Mouse (Mus musculus): ENCODE results near the gene Flot1.

The Flot1 gene

DNA sequence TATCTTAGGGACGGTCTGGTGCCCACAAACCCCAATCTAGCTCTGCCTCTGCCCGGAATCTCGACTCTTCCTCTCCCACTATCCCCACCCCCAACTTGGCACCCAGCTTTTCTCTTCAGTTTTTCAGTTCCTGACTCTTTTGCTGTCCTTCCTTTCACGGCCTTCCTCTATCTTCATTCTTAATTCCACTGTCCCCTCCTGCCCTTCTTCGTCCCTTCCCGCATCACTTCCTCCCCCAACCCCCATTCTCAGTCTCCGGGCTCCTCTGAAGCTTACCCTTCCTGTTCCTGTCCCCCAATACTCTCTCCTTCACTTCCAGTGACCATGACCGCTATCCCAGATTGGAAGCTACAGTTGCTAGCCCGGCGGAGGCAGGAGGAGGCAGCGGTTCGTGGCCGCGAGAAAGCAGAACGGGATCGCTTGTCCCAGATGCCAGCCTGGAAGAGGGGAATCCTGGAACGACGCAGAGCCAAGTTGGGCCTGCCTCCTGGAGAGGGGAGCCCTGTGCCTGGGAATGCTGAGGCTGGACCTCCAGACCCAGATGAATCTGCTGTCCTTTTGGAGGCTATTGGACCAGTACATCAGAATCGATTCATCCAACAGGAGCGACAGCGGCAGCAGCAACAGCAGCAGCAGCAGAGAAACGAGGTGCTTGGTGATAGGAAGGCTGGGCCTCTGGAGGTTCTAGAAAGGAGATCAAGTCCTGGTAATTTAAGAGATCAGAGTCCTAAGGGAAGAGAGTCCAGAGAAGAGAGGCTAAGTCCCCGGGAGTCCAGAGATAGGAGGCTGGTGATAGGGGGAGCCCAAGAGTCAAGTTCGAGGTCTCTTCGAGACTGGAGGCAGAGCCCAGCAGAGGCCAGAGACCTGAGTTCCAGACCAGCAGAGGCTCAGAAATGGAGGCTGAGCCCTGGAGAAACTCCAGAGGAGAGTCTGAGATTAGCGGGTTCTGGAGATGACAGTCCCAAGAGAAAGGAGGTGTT is 44.2 kb downstream of the Flot1 start:
- DNase-seq (ENCODE audit: low spot score in 2 of 2): no peak

DNA sequence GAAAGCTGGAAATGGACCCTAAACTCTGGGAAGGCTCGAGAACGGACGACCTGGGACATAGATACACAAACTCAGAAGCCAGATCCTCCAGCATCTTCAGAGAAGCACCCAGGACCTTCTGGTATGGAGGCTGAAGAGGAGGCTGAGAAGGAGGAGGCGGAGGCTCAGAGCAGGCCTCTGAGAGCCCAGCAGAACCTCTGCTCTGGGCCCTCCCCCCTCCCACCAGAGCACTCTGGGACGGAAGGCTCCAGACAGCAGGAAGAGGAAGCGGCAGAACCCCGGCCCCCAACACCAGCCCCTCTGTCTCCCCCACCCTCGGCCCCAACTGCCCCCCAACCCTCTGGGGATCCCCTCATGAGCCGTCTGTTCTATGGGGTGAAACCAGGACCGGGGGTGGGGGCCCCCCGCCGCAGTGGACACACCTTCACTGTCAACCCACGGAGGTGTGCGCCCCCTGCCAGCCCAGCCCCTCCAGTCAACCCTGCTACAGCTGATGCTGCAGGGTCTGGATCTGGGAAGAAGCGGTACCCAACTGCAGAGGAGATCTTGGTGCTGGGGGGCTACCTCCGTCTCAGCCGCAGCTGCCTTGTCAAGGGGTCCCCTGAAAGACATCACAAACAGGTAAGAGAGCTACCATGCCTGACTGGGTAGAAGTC is 45.3 kb downstream of the Flot1 start:
- DNase-seq (ENCODE audit: low spot score in 2 of 2): no peak

DNA sequence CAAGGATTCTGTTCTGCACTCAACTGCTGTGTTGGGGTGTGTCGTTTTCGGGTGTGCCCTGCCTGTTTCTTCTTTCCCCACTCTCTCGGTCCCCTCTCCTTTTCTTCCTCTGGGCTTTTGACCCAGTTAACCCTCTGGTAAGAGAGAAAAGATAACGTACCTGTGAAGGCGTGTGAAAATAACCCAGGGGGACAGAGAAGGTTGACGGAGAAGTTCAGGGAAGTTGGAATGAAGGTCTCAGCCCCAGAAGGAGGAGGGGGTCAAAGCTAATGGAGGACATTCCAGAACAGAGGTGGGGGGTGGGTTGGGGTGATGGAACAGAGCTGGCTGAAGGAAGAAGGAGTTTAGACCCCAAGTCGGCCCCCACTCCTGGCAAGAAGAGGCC is 45.9 kb downstream of the Flot1 start:
- no peak for DNase-seq (ENCODE audit: low spot score in 2 of 2)

- DNase-seq (ENCODE audit: low spot score in 2 of 2): peak in 1 of 2 experiments; percentile 59
Observed at GRCm38 (mm10) chr17:35869346-35870067, 46.5 kb downstream of the Flot1 start.

GRCm38 (mm10) chr17:35870151-35870883 is 47.3 kb downstream of the Flot1 start:
- DNase-seq (ENCODE audit: low spot score in 2 of 2): peak; percentile 52 to 67

DNA sequence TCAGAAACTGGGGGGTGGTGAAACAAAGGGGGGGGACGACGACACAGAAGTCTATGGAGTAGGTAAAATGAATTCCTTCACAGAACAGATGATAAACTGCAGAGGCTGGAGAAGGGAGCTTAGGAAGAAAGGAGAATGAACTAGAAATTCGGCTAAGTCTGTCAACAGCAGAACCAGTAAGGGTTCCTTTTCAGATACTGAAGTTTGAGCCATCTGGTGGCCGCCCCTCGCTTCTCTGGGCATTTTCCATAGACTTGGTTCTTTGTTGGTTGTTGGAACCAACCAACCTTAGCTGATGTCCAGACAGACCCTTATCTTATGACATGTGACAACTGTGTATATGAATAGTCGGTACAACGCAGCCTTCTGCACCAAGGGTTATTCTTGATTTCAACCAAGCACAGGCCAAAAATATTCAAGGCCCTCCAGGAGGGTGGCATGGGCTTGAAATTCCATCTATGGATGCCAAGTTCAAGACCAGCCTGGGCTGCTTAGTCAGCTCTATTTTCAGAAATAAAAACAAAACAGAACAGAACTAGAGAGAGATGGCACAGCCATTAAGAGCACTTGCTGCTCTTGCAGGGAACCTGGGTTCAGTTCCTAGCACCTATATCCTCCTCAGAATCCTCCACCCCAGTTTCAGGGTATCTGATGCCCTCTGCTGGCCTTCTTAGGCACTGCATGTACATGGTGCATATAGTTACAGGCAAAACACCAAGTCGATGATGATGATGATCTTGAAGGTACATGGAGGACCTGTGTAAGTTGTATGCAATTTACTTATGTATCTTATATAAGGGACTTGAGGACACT is 48.1 kb downstream of the Flot1 start:
- no peak for DNase-seq (ENCODE audit: low spot score in 2 of 2)

- peak; percentile 69 to 81 for DNase-seq (ENCODE audit: low spot score in 2 of 2)
Observed at GRCm38 (mm10) chr17:35873774-35874519, 50.9 kb downstream of the Flot1 start.

GRCm38 (mm10) chr17:35874721-35875120 is 51.7 kb downstream of the Flot1 start:
- DNase-seq (ENCODE audit: low spot score in 2 of 2): no peak

GRCm38 (mm10) chr17:35879245-35880057 is 56.4 kb downstream of the Flot1 start, which contains the start of gene Dhx16:
Gene Dhx16, plus strand, starts transcription at chr17:35879819.
- peak; percentile 92 to 95 for DNase-seq (ENCODE audit: low spot score in 2 of 2)

Measured in frontal cortex, postnatal 10 days (tissue).